Mouse (Mus musculus): ENCODE results near the gene Nfe2l1.
A peak's percentile ranks its signal among the peaks of the same experiment; 100 is the strongest.

Gene Nfe2l1

GRCm38 (mm10) chr11:96847240-96847639, 17.5 kb upstream of the Nfe2l1 start:
- DNase-seq (ENCODE audit: low read depth, low spot score) = no peak

GRCm38 (mm10) chr11:96843627-96844026, 13.9 kb upstream of the Nfe2l1 start:
- no peak for DNase-seq (ENCODE audit: low read depth, low spot score)

DNA sequence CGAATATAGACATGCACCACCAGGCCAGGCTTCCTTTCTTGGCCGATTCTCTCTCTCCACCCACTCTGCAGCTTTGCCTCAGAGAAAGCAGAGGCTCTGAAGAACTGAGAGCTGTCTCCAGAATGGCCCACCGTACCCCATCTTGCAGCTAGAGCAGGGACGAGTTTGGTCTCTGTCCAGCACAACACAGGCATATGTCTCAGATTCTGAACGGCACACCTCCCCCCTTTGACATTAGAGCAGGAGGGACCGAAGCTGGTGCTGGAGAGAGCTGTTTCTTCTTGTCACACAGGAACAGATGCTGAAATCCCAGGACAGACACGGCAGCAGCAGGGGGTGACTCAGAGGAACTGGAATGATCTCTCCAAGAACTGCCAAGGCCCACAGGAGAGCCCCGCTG, 10.5 kb upstream of the Nfe2l1 start:
- DNase-seq (ENCODE audit: low read depth, low spot score) = no peak

- no peak for DNase-seq (ENCODE audit: low read depth, low spot score)
These were observed 10.1 kb upstream of the Nfe2l1 start for GRCm38 (mm10) chr11:96839877-96840276.

- no peak for DNase-seq (ENCODE audit: low read depth, low spot score)
These were observed 9.7 kb upstream of the Nfe2l1 start for GRCm38 (mm10) chr11:96839428-96839827.

GRCm38 (mm10) chr11:96838341-96838740, 8.6 kb upstream of the Nfe2l1 start:
- DNase-seq (ENCODE audit: low read depth, low spot score) = no peak

DNA sequence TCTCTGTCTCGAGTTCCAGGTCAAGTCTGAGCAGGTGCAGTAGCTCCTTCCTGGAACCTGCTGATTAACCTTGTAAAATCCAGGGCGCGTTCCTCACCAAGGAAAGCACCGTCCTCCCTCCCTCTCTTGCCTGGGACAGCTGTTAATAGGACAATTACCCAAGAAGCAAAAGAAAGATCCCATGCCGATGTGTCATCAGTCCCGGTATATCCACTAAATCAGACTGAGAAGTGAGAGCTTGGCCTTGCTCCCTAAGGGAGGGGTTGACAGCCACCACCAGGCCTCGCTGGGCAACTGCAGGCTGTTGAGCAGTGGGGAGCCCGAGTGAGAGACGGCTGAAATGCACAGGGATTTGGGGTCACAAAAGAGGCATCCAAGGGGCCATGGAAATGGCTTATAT, 7.5 kb upstream of the Nfe2l1 start:
- no peak for DNase-seq (ENCODE audit: low read depth, low spot score)

DNA sequence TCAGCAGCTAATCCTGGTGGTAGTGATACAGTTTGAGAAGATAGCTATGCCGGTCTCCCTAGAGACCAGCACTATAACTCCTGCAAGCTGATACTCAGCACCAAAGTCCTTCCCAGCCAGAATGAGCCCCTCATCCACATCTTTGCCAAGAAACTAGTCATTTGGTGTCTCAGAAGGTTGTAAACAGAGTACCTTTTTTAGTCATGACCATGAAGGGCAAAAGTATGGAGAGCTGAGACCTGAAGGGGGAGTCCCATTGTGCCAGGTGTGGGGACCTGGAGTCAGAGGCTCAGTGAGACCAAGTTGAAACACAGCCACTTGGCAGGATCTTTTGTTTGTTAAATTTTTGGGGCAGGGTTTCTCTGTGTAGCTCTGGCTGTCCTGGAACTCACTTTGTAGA, 4.4 kb upstream of the Nfe2l1 start:
- DNase-seq (ENCODE audit: low read depth, low spot score) = no peak

GRCm38 (mm10) chr11:96832973-96833372, 3.2 kb upstream of the Nfe2l1 start:
- DNase-seq (ENCODE audit: low read depth, low spot score) = no peak

DNA sequence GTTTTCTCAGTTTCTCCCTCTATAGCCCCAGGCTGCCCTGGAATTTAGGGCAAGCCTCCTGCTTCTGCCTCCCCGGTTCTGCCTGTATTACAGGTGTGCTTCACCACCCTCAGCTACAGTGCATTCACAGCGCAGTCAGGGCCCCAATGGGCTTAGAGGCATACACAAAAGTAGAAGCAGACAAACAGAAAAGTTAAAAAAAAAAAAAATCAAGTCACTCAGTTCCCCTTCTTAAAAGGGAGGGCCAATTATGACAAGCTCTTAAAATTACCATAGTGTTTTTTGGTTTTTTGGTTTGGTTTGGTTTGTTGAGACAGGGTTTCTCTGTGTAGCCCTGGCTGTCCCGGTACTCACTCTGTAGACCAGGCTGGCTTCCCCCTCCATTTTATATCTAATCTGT, 2.8 kb upstream of the Nfe2l1 start:
- DNase-seq (ENCODE audit: low read depth, low spot score) = no peak

DNA sequence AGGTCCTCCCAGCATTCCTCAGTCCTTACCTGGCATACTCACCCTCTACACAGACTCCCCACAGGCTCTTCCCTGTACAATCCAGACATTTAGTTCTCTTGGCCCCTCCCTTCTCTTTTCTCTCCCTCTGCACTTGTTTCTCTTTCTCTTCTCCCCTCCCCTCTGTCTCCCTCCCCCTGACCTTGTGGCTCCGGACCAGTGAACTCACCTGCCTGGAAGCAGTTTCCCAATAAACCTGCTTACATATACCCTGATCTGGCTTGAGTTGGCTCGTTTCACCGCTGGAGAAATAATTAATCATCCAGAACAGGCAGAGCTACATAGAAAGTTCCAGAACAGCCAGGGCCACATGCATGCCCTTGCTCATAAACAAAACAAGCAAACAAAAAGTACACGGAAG, 1.7 kb upstream of the Nfe2l1 start:
- no peak for DNase-seq (ENCODE audit: low read depth, low spot score)

GRCm38 (mm10) chr11:96830539-96831216, 910 bp upstream of the Nfe2l1 start:
- DNase-seq (ENCODE audit: low read depth, low spot score) = no peak

- no peak for DNase-seq (ENCODE audit: low read depth, low spot score)
These were observed 360 bp downstream of the Nfe2l1 start for GRCm38 (mm10) chr11:96829403-96829812.

GRCm38 (mm10) chr11:96828881-96829280, 887 bp downstream of the Nfe2l1 start:
- no peak for DNase-seq (ENCODE audit: low read depth, low spot score)

GRCm38 (mm10) chr11:96827917-96828316, 1.9 kb downstream of the Nfe2l1 start:
- DNase-seq (ENCODE audit: low read depth, low spot score) = no peak

- no peak for DNase-seq (ENCODE audit: low read depth, low spot score)
These were observed 2.6 kb downstream of the Nfe2l1 start for GRCm38 (mm10) chr11:96827062-96827581.

GRCm38 (mm10) chr11:96826481-96826880, 3.3 kb downstream of the Nfe2l1 start:
- DNase-seq (ENCODE audit: low read depth, low spot score) = no peak

DNA sequence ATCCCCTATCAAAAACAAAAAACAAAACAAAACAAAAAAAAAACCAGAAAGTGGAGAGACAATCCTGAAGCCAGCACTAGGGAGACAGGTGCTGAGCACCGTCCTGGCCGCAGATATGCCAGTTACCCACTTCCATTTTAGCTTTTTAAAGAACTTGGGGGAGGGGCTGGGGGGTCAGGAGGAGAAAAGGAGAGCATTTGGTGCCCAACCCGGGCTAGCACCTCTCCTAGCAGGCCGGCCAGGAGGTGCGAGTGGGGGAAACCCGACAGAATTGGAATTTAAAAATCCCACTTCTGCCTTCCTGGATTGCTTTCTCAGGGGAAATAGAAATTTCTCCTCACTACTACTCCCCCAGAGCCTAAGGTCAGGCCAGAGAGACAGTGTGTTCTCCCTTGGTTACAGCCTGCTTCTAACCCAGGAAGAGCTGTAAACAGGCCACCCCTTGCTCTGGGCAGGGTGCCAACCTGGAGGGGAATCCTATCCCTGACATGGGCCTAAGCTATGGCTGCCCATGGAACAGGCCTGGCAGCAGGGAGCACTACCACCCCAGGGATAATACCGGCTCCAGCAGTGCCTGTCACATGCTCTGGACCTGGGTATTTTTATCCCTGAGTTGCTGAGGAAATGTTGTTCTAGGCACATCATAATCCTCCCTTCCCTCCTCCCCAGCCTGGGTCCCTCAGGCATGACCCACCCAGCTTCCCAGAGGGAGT, 4.8 kb downstream of the Nfe2l1 start:
- DNase-seq (ENCODE audit: low read depth, low spot score) = peak; percentile 67

DNA sequence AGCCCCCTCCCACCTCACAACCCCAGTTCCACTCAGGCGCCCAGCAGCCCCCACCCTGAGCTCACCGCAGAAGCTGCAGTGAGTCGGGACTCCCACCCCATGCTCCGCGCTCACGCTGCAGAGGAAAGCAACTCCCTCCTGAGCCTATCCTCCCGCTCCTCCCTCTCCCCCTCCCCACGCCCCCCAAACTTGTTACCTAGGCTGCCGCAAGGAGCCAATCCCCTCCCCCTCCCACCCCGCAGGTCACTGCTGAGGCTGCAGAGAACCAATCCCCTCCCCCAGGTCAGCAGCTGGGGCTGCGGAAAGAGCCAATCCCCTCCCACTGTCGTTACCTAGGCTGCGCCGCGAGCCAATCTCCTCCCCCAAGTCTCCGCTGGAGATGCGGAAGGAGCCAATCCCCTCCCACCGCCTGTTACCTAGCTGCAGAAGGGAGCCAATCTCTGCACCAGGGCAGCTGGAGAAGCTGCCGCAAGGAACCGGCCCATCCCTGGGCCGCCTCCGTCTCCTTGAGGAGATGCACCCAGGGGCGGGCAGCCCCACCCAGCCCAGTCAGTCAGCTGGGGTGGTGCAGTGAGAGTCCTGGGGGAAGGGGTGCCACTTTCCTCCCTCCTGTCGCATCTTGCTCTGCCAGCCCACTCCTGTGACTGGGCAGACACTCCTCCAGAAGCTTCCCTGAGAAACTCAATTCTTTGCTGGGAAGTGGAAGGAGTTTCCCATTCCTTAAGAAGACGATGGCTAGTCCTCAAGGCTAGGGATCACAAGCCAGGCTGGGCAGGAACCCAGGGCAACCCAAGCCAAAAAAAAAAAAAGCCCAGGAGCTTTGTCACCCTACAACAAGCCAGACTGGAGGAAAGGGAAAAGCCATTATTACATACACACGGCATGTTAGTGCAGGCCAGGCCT, 5.6 kb downstream of the Nfe2l1 start:
- DNase-seq (ENCODE audit: low read depth, low spot score) = peak; percentile 84

DNA sequence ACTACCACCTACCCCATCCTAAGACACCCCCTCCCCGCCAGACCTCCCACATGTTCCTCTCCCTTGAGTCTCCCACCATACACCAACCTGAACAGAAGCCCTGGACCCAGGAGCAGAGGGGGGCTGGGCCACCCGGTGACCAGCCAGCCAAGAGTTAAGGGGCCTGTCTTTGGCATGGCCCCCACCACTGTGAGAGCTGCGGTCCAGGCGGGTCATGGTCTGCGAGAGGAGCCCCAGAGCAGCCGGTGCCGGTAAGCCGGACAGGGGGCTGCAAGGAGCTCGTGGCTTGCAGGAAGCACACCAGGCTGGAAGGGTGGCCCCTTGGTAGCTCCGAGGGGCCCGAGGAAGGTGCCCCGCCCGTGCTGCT, 6.3 kb downstream of the Nfe2l1 start:
- no peak for DNase-seq (ENCODE audit: low read depth, low spot score)

DNA sequence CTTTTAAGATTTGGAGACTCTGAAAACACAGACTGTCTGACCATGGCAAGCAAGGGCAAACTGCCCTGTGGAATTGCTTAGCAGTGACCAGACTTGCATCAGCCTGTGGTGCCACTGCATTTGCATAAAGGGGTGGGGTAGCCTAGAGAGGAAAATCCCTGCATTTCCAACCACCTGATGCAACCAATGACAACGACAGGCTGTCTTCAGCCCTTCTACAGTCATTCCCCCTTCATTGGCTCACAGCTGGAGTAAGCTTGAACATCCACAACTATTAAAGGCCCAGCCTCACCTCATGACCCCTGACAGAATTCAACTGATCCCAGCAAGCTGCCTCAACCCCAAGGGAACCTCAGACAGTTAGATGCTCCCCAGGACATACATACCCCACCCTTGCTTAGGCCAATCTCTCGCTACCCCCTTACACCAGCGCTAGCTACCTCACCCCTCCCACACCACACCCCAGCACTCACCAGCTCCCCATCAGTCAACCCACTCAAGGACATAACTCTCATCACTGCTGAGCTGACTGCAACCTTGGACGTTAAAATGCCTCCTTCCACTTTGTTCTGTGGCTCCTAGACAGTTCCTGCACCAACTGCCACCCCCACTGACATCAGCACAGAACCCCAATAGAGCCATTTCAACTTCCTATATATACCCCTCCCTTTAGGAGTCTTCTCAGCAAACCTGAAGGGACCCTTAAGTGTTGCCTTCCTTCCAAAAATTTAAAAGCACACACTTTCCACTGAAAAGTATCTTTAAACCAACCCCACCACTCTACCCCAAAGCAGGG, 6.9 kb downstream of the Nfe2l1 start:
- no peak for DNase-seq (ENCODE audit: low read depth, low spot score)

Measured in retina, postnatal 7 days (tissue).